Mouse (Mus musculus): ENCODE data around the gene Gna15.

Gene Gna15

DNA sequence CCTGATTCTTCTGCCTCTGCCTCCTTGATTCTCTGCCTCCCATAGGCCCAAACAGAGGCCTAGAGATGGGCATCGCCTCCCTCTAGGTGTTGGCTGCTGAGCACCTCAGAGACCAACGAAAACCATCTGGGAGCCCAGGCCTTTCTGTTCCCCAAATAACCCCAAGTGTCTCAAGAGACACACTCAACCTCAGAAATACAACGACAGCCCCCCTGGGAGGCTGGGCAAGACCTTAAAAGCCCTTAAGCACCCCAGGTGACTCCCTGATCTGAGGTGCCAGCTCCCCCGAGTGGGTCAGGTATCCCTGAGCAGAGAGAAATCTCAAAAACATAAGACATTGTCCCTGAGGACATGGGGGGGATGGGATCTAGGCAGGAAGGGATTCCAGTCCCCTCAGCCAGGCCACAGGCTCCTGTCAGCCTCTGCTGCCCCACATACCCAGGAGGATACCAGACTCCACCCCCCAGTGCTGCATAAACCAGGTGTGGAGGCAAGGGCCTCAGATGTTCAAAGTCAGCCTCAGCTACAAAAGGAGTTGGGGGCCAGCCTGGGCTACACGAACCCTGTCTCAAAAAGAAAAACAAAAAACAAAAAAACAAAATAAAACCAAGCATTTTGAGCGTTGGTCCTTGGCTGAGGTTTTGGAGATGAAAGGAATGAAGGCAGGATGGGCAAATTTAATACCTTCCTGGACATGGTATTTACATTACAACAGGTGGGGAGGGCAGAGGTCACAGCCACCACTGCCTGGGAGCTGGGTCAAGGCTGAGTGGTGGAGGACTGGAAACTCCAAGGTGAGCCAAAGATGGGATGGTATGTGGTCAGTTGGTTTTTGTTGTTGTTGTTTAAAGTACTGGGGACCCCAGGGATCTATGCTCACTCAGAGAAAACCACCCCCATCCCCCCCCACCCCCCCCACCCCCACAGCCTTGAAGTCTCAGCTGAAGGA, 30.1 kb upstream of the Gna15 start:
- DNase-seq (ENCODE audit: low spot score in 2 of 2) = no peak

DNA sequence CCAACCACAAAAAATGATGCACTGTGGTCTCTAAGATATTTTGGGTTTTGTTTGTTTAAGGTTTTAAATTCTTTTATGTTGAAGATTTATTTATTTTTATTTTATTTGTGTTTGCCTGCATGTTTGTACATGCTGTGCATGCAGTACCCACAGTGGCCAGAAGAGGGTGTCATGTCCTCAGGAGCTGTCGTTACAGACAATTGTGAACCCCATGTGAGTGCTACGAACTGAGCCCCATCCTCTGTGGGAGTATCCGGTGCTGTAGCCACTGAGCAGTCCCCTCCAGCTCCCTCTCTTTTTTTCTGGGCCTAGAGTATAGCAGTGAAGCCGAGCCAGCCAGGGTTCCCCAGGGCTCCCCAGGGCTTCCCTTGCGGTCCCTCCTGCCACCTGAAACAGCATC, 29.2 kb upstream of the Gna15 start:
- DNase-seq (ENCODE audit: low spot score in 2 of 2) = peak in 1 of 2 experiments; percentile 54

DNA sequence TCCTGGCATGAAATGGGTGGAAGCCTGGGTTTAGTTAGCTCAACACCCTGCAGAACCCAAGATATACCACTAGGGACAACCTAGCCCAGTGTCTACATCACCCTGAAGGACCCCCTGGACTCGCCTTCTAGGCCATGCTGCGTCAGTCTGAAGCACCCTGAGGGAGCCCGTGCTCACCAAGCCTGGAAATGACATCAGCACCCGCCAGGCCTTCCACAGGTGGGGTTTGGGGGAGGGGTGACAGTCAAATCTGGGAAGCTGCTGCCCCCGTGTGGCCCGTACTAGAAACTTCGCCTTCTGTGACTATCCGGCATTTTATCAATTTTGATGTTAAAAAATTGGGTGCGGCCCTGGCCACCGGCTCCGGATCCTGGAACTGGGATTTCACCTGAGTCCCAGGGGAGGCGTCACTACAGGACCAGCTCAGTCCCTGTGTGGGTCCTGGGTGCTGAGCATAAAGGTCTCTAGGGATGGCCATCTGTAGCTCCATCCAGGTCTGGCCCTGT, 27.6 kb upstream of the Gna15 start:
- DNase-seq (ENCODE audit: low spot score in 2 of 2) = peak; percentile 57 to 67

DNA sequence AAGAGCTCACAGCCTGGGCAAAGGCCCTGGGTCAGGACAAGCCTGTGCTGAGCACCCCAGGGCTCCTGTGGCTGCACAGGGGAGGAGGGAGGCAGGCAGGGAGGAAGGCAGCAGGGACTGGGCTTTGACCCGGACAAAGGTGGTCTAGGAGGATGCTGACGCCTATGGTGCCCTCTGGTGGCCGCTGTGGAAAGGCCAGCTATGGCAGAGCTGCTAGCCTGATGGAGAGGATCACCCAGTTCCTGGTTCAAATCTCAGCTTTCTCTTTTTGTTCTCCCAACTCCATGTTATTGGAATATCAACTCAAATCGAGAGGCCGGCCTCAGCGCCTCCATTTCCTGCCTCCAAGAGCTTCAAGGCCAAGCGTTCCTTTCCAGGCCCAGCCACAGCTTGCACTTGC, 26.2 kb upstream of the Gna15 start:
- DNase-seq (ENCODE audit: low spot score in 2 of 2) = peak; percentile 61 to 77

DNA sequence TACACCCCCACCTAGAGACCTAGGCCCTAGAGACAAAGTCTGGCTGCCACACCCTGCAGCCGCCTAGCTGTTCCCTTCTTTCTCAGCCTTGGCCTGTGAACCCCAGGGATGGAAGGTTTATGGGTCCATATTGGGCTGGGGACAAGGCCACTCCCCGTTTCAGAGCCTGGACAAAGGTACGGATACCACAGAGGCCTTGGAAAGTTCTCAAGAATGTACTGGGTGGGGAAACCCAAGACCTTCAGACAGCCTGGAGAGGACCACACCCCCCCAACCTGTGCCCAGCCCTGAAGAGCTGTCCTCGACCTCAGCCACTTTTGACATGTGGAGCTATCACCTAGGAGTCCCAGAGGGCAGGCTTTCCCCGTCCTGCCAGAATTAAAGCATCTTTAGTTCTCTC, 24.9 kb upstream of the Gna15 start:
- DNase-seq (ENCODE audit: low spot score in 2 of 2) = no peak

DNA sequence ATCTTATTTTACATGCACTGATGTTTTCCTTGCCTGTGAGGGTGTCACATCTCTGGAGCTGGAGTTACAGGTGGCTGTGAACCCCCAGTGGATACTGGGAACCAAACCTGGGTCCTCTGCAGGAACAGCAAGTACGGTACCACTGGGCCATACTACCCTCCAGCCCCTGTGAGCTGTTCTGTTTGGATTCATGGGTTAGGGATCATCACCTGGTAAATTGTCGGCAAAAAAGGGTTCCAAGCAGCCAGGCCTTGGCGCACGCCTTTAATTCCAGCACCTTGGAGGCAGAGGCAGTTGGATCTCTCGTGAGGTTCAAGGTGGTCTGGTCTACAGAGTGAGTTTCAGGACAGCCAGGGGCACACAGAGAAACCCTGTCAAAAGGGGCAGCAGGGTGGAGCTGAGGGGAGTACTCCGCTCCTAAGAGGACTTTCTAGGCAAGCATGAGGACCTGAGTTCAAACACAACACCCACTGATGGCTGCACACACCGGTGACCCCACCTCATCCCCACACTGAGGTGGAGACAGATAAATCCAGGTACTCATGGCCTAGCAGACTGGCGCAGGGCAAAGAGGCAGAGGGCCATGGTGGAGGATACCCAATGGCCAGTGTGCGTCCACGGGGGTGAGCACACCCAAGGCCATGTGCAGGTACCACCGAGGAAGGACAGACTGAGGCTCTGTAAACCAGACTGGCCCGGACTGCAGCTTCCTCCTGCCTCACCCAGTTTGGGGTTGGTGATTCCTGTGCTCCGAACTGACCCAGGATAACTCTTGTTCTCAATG, 23.0 kb upstream of the Gna15 start:
- no peak for DNase-seq (ENCODE audit: low spot score in 2 of 2)

DNA sequence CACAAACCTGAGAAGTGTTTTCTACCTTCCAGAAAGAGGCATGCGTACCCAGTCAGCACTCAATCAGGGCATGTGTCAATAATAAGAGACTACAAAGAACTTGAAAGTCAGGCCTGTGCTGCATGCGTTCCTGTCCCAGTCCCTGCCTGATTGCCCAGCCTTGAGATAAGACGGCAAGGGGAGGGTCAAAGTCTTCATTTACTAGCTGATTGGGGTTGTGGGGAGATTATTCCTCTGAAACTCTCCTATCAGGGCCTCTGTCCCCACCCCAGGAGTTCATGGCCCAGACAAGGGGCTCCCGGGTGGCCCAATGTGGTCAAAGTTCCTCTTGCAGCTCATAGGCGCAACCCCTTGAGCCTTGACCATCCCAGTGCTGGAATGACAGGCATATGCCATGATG, 22.3 kb upstream of the Gna15 start:
- no peak for DNase-seq (ENCODE audit: low spot score in 2 of 2)

DNA sequence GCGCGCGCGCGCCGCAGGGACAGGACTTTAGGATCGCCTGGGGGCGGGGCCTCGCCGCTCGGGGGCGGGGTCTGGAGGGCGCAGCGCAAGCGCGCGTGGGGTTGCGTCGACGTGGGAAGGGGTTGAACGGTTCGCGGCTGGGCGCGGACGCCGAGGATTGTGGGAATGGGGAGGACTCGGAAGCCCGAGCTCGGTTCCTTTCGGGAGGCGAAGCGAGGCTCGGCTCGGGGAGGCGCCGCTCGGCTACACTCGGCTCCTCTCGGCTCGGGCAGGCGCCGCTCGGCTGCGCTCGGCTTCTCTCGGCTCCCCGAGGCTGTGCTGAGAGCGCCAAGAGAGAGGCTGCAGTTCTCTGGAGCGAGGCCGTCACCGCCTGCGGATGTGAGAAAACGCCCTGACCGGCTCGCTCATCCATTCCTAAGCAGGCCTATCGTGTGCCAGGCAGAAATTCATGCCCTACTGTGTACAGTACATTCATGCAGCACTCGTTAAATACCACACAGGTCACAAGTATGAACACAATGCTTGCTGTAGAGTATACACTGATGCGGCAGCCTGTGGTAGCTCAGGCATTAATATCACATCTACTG, 21.2 kb upstream of the Gna15 start, which contains the start of gene Gna11:
Gna11 (minus strand) TSS at position 30 of the 587 bp plus-strand sequence.
- peak; percentile 99 for DNase-seq (ENCODE audit: low spot score in 2 of 2)

DNA sequence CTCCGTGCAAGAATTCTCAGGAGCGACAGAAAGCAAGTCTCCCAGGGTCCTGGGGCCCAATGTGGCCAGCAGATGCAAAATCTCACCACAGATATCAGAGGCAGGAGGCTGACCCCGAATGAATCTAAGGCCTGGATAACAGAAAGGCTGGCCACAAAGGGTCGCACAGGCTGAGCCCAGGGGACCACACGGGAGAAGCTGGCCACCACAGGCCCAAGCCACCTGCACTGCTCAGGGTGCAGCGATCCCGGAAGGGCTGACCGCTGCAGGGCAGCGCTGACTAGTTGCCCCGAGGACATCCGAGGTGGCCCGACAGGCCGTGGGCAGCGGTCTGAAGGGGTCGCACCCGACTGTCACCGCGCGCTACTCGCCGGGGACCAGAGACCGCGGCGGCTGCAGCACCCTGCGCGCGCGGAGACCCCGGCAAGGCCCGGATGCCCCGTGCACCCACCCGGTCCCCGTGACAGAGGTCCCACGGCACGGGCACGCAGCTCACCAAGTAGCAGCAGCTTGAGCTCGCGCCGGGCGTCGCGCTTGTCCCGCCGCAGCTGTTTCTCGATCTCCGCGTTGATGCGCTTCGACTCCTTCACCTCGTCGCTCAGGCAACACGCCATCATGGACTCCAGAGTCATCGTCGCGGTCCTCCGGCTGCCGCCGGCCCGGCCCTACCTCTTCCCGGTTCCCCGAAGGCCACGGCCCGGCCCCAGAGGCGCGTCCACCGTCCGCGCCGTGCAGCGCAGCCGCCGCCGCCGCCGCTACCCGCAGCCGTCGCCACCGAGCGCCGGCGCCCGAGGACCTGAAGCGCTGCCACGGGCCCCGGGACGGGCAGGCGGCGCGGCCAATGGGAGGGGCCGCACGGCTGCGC, 20.5 kb upstream of the Gna15 start:
- no peak for DNase-seq (ENCODE audit: low spot score in 2 of 2)

DNA sequence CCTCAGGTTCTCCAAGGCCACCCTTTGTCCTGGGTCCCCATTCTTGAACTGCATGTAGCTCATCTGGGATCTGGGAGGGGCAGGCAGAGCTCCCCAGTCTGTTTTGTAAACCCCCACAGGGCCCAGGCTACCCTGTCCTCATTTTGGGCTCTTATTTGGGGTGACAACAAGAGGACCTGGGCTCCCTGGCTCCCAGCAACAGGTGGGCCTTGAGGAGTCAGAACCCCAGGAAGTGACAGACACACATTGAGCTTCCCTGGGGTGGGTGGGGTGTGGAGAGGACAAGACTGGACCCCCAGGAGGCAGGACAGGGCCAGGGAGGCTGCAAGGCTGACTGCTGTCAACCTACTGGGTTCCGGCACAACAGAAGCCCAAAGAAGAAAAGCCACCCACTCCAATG, 19.6 kb upstream of the Gna15 start:
- no peak for DNase-seq (ENCODE audit: low spot score in 2 of 2)

DNA sequence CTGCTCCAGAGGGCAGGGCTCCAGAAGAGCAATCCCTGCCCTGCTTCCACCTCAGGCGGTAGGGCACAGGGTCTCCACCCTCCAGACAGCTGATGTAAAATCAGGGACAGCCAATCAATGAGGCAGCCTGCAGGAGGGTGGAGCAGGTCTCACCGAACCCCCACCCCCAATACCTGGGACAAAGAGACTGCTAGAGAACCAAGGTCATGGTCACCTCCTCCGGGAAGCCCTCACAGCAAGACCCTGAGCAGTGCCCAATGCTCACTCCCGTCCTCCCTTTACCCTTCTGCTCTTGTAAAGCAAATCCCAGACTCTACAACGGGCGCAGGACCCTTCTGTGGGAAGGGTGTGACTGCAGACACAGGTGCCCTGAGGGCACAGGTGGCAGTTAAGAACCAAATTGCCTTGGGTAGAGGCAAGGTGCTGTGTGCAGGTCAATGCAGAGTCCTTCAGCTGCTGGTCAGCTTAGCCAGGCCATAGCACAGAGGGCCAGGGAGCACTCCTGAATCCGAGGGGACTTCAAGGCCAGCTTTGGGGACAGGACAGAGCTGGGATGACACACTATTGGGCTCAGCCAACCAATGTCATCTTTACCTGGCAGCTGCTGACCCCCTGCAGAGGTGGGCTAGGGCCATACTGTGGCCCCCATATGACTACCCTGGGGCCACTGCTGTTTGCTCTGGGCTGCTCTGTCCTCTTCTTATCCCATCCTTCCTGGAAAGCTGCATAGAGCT, 18.9 kb upstream of the Gna15 start:
- DNase-seq (ENCODE audit: low spot score in 2 of 2) = no peak

DNA sequence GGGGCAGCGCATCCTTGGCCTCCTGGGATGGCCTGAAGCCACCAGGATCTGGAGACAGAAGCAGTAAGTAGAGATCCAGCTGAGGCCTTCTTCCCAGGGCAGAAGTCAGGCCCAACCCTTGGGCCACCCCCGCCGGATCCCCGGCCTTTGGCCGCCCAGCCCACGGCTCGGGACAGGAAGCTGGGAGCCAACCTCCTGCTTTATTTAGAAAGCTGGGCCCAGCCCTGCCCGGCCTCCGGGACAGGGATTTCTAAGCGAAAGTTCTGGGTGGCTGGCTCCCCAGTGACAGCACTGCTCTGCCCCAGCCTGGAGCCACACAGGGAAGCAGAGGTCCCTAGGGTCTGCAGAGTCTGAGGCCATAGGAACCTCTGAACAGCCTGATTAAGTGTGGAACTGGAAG, 17.8 kb upstream of the Gna15 start:
- no peak for DNase-seq (ENCODE audit: low spot score in 2 of 2)

DNA sequence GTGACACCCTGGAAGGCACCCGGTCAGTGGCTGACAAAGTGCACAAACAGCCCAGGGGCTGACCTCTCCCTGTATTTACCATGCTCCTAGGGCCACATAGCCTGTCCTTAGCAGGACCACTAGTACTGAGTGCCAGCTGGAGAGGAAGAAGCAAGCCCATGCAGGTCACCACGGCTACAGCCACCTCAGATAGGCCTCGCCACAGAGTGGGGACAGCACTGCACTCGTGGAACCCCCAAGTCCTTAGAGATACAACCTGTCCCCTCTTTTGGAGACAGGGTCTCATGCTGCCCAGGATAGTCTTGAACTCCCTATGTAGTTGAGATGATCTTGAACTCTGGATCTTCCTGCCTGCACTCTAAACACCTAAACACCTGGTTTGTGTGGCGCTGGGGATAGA, 17.3 kb upstream of the Gna15 start:
- no peak for DNase-seq (ENCODE audit: low spot score in 2 of 2)

DNA sequence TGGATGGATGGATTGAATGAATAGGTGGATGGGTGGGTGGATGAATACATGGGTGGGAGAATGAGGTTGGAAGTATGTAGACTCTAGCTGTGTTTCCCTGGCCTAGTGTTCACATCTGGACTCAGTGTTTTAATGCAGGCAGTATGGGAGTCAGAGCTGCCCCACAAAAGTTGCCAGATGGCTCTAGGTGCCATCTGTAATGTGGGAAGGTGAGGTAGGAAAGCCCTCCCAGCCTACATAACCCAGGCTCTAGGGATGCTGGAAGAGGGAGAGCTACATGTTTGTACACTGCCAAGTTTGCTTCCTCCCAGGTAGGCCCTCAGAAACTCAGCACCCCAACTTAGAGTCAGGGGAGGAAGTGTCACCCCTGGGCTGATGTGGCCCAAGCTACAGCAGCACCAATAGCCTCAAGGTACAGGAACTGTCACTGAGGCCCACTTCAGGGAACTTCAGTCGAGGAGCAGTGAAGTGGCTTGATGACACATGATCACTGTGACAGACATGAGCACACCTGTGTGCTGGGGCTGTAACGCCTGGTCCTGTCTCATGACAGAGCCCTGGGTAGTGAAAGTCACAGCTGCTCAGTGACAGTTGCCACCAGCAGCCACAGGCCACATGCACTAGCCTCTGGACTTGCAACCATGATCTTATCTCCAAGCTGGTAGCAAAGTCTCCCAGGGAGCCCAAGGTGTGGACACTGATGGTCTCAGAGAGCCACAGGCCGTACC, 14.5 kb upstream of the Gna15 start:
- DNase-seq (ENCODE audit: low spot score in 2 of 2) = no peak

DNA sequence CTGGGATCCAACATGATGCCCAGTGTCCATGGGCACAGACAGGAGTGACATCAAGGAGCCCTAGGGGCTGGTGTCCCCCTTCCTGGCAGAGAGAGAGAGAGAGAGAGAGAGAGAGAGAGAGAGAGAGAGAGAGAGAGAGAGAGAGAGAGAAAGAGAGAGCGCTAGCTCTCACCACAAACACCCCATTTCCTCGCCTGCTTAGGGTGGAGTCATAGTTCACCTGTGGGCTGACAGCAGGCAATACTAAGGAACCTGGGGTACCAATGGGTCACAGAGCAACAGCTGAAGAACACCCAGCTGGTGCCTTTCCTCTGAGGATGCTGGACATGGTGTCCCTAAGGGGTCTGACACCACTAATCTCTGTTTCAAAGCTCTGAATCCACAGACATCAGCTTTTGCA, 13.4 kb upstream of the Gna15 start:
- no peak for DNase-seq (ENCODE audit: low spot score in 2 of 2)

DNA sequence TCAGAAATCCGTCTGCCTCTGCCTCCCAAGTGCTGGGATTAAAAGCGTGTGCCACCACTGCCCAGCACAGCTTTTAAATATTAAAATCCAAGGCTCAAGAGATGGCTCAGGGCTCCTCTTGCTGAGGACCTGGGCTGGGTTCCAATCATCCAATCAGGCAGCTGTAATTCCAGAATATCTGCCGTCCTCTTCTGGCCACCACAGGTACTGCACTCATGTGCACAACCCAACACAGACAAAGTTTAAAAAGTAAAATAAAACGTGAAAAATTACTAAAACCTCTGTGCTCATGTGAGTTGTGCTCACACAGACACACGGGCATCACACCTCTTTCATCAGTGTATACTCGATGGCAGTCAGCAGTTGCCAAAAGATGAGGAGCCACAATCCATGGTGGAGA, 12.7 kb upstream of the Gna15 start:
- DNase-seq (ENCODE audit: low spot score in 2 of 2) = no peak

DNA sequence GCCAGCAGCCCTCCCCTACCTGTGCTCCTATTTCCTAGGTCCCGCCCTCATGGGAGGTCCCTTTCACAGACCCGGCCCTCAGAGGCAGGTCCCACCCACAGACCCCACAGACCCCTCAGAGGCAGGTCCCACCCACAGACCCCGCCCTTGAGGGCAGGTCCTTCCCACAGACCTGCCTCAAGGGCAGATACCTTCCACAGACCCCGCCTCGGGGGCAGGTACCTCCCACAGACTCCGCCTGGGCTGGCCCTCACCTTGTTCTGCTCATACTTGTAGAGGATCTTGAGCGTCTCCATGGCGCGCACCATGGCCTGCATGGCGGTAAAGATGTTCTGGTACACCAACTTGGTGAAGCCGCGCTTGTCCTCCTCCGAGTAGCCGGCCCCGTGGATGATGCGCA, 10.8 kb upstream of the Gna15 start:
- no peak for DNase-seq (ENCODE audit: low spot score in 2 of 2)

DNA sequence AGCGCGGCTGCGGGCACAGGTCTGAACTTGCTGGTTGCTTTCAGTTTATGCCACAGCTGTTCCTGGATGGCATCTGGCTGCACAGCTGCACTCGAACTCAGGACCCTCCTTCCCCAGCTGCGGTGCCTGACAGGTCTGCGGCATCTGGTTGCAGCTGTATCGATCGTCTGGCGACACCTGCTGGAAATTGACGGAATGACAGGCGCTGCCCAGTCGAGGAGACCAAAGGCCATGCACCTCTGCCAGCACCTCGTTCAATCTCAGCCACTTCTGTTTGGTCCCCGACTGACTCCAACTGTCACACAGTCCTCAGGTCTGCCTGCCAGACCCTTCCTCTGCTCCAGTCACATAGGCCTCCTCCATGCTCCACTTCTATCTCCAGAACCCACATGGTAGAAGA, 2.8 kb upstream of the Gna15 start:
- DNase-seq (ENCODE audit: low spot score in 2 of 2) = peak; percentile 80 to 90

DNA sequence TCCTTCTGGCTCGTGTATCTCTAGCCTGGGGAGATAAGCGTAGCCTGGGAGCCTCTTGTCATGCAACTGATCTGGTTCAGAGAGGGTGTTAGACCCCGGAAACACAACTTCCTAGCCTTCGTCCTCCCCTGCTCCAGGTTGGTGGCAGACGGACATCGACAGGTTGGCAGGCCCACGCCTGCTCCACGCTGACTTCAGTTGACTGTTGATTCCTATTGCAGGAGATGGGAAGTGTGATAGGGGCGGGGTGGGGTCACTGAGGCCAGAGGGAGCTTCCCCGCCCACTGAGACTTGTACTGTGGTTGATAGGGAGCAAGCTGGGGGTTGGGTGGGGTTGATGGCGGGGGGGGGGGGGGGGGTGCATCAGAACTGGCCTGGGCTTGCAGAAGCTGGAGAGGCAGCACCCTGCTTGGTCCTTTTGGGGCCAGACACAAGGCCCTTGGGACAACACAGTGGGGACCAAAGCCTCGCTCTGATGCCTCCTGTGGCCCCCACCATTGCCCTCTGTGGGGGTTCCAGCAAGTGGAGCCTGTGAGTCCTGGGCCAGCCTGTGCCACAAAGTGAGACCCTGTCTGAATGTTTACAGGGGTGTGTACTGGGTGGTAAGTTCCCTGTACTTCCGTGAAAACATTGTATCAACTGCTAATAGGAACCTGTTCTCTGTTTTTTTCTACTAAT, 1.1 kb upstream of the Gna15 start:
- DNase-seq (ENCODE audit: low spot score in 2 of 2) = no peak
